Mouse (Mus musculus) left cerebral cortex, adult 18-20 months (tissue): ENCODE results near the gene Ppm1h. TPM values are rescaled to one million over a fixed set of nuclear protein-coding genes. Genes with fewer than 3 reads are reported as not detected.

ENCODE experiments used
- DNase-seq, 2 experiments: peaks; one replicate each; pipeline ENCODE4 v3.0.0; 2021 to 2022; ENCODE audit warnings: low spot score in 2 of 2, mixed read lengths in 1 of 2
- total RNA-seq, 2 experiments: library from RNA; stranded (reverse); gene quantifications; 2 replicates each; pipeline ENCODE4 v1.2.3; 2021

The Ppm1h gene
- total RNA-seq, 2 experiments from 2014 or later, result 87.4 to 88.5 TPM

GRCm38 (mm10) chr10:122855149-122855548 lies 176.6 kb downstream of the Ppm1h start:
- DNase-seq, result no peak

DNA sequence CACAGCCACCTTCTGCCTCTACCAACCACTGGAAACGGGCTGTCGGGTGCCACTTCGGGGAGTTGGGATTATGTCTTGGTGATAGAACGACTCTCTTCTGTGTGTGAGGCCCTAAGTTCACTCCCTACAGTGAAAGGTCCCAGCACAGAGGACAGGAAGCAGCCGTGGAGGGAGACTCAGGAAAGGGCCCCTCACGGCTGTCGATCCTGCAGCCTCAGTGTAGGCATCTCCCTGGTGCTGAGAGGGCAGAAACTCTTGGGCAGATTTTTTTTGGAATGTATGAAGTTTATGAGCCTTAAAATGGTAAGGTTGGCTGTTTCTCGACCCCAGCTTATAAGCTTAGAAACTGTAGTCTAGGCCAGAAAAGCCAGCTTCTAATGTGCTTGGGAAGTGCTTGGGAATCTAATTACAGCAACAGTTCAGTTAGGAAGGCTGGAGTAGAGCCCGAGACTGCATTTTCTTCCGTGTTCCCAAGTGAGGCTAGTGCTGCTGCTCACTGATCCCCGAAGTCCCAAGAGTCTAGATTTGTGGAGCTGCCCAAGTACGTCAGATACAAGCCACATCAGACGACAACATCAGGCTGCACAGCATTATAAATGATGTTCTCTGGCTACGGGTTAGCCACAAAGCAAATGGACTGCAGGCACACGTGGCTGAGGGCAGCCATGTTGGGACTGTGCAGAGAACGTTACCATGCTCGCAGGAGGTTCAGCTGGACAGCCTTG lies 177.6 kb downstream of the Ppm1h start:
- no peak for DNase-seq

DNA sequence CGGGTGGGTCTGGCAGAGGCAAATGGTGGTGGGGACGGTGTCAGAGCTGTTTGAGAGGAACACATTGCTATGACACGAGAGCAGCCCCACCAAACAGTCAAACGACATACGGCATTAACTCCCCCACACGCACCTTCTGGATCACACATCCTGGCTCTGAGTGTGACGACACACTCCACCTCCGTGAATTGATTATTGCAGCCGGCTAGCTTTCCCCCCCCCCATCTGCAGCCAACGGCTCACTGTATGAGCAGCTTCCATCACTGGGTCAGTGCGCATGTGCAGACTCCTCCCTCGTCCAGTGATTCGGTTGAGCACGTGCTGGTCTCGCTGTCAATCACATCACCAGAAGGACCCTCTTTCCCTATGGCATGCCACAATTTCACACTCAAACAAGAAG lies 178.6 kb downstream of the Ppm1h start:
- peak; percentile 33 to 36 for DNase-seq

DNA sequence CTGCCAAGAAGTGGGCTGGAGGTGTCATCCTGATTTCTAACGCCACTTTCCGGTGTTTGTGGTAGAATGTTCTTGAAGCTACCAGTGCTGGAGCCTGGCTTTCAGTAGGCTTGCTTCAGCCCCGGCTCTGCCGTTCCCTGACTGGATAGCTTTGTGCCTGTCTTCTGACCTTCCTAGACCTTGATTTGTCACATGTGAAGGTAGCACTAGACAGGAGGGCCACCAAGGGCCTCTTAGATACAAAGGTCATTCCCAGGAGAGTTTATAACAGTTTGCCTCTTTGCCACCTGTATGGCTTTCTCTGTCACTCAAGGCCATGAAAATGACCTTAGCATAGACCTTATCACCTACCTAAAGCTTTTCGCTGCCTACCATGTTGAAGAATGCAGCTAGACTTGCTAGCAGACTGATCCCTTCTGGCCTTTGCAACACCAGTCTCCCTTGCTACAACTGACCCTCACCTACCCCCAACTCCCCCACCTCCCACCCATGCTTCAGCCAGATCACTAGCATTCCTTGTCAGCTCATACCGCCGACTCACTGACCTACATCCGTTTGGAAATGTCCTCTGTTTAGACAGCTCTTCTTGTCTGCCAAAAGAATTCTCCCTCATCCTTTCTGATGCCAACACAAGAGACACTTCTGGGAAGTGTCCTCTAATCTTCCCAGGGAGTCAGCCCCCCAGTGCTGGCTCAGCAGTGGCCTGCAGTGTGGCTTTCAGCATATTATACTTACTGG lies 180.5 kb downstream of the Ppm1h start:
- no peak for DNase-seq

DNA sequence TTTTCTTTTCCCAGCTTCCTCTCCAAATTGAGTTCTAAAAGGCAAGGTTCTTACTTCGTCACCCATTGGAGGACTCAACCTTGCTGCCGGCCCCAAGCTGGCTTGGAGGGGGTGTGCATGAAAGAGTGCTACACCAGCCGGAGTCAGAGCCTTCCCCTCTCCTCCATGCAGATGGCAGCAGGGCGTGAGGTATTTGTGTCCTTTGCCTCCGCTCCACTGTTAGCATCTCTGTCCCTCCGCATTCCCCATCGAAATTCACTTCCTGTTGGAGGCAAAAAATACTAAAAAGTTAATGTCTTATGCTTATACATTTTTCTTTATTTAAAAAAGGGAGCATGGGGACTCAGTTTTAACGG lies 181.1 kb downstream of the Ppm1h start:
- no peak for DNase-seq

DNA sequence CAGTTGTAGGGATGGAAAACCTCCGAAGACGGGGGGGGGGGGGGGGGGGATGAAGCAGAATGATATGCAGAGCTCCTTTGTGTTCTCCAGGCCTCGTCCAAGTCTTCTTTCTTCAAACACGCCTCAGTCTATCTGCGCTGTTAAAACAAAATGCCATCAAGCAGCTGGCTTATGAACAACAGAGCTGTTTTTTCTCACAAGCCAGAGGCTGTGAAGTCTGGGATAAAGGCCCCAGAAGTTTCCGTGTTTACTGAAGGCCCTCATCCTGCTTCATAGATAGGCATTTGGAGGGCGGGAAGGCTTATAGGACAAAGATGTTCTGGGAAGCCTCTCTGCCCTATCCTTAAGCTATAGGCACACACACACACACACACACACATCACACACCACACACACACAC lies 181.5 kb downstream of the Ppm1h start:
- no peak for DNase-seq

- no peak for DNase-seq
Observed at GRCm38 (mm10) chr10:122861696-122862385, 183.3 kb downstream of the Ppm1h start.

DNA sequence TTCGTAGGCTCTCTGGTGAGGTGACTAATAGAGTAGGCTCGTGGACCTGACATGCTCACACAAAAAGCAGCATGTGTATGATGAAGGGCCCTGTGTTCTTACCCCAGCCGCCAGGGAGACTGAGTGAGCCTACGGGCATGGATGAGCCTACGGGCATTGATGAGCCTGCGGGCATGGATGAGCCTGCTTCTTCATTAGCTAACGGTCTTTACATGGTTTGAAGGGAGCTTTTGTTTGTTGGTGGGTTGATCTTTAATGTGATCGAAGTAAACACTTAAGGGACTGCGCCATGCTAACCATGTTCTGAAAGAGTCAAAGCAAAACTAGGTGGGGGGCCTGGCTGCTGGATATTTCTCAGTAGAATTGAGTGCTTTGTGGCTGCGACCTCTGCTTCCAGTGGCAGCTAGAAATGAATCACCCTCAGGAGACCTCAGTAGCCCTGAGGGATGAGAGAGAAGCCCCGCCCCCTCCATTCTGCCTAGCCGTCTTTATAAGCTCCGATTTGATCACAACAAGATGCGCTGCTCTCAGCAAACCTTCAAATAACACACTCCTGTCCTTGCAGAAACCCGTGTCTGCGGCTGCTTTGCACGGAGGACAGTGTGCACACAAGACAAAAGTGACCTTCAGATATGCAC lies 183.9 kb downstream of the Ppm1h start:
- no peak for DNase-seq

- no peak for DNase-seq
Observed at GRCm38 (mm10) chr10:122869865-122870503, 191.4 kb downstream of the Ppm1h start.

DNA sequence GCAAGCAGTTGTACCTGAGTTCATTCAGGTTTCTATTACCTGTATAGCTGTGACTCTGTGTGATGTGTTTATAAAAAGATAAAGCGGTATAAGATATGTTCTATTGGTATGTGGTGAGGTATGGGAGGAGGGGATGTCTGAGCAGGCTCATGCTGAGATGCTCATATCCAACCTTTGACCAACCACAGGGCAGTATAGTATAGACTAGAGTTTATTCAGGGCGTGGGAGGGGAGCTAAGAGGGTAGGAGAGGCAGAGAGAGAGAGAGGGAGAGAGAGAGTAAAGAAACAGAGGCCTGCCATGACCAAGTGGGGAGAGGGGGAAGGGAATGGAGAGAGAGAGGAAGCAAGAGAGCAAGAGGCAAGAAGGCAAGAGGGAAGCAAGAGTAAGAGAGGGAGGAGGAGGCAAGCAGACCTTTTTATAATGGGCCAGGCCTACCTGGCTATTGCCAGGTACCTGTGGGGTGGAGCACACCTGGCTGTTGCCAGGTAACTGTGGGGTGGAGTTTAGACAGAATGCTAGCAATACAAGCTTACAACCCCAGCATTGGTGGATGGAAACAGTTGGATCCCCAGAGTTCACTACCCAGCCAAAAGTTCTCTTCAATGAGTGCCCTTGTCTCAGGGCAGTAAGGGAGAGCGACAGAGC lies 192.4 kb downstream of the Ppm1h start:
- no peak for DNase-seq

GRCm38 (mm10) chr10:122872720-122873119 lies 194.2 kb downstream of the Ppm1h start:
- no peak for DNase-seq

GRCm38 (mm10) chr10:122876964-122877363 lies 198.4 kb downstream of the Ppm1h start:
- no peak for DNase-seq

GRCm38 (mm10) chr10:122877436-122877835 lies 198.9 kb downstream of the Ppm1h start:
- DNase-seq, result no peak

DNA sequence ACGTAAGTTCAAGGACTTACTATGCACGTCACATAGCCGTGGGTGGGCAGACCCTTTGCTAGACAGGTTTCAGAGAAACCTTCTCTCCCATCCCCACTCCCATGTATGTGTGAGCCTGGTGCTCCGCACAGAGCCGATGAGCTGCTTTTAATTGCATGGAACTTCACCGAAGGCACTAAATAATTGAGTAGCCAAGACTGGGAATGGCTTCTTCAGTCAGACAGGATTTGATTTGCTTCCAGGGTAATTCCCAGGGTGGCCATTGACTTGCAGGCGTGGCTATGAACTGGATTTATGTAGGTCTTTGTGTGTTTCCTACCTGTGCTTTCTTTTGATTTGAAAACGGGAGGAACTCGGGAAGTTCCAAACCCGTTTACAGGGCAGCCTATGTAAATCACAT lies 202.9 kb downstream of the Ppm1h start:
- no peak for DNase-seq

- DNase-seq, result no peak
Observed at GRCm38 (mm10) chr10:122882614-122883013, 204.1 kb downstream of the Ppm1h start.

DNA sequence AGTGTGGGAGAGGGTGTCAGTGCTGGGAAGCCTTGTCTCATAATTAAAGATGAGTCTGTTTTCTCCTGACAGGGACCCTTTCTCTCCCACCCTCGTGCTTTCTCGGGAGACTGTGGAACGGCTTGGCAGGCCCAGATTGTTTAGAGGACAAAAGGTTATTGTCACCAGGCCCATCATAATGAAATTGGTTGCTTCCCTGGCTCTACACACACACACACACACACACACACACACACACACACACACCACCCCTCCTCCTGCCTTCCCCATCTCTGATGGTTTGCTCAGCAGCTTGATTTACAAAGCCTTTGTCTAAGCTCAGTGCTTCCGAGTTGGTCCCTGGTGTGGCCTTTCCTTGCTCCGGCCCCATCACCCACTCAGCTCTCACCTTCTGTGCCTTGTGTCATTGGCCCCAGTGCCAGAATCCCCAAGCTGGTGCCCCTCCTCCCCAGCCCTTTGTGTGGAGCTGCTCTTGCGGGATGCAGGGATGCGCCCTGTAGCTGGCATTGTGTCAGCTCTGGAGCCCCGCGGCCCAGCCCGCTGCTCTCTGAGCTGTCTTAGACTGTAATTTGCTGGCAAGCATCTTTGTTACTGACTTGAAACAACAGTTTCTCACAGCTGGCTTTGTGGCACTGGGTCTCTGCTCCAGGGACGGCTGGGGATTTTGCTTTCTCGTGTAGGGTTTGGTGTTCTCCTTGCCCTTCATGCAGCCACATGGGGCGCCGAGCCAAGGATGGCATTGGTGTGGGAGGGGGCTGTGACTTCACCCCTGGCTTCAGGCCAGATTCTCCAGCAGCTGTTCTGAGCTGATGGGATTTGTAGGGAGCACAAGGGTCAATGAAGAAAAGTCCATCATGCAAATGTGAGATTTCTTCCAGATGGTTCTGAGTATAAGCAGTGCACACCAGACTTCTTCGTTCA lies 205.5 kb downstream of the Ppm1h start:
- DNase-seq, result peak; percentile 44 to 53

DNA sequence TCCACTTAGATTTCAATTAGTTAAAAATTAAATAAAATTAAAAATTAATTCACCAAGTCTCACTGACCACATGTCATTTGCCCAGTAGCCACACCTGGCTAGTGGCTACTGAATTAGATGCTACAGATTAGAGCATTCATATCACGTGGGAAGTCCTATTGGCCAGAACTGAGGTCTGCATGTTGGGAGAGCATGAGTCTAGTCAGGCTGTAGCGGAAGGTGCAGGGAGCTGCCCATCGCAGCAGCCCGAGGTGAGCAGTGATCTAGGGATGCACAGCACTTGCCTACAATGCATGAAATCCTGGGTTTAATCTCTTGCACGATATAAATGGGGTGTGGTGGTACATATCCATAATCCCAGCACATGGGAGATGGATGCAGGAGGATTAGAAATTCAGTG lies 206.7 kb downstream of the Ppm1h start:
- DNase-seq, result no peak

DNA sequence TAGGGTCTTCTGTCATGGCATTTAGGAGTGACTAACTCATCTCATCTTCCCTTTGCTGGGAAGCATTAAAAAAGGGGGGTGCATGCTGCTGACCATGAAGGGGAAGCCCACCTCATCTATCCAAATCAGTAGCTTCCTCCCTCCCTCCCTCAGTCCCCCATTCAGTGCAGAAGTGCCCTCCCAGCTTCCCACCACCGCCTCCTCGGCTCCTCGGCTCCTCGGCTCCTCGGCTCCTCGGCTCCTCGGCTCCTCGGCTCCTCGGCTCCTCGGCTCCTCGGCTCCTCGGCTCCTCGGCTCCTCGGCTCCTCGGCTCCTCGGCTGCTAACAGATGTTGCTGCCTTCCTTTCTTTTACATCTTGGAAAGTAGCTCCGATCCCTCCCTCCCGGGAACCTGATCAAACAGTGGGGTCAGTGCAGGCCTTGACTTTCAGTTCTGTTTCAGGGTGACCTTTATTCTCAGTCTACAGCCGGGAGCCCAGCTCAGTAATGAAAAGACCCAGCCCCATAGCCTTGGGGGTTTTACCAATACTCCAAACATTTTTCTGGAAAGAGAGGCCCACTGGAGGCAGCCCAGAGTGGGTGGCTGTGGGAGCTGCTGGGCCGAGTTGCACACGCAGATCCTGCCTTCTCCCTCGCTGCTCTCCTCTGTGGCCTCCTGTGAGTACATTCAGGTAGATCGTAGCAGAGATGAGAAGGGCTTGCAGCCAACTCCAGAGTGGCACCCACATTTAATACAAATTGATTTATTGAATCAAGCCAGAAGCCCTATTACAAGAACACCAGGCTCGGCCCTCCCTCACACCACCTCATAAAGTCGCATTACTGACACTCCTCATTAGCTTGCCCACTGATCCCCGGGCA lies 207.7 kb downstream of the Ppm1h start:
- DNase-seq, result peak in 1 of 2 experiments; percentile 44
